Mouse (Mus musculus) myocyte (in vitro differentiated cells): Measurements from ENCODE around the gene Six2.

ENCODE experiments used
- E2F4 ChIP-seq: IDR thresholded peaks from one replicate; pipeline ENCODE4 v1.6.1; 2011; ENCODE audit warnings: mild to moderate bottlenecking, control low read depth, moderate library complexity; ENCODE audit not compliant: insufficient read depth
- MAX ChIP-seq: IDR thresholded peaks from one replicate; pipeline ENCODE4 v1.6.1; 2011; ENCODE audit warnings: low read depth, mild to moderate bottlenecking, control low read depth
- POLR2A ChIP-seq: IDR thresholded peaks from one replicate; pipeline ENCODE4 v1.6.1; 2011; ENCODE audit warnings: low read depth, mild to moderate bottlenecking, control low read depth, moderate library complexity; ENCODE audit not compliant: insufficient read length
- POLR2AphosphoS2 ChIP-seq: IDR thresholded peaks from one replicate; pipeline ENCODE4 v1.6.1; 2011; ENCODE audit warnings: low read depth, control low read depth; ENCODE audit not compliant: insufficient read length
- TCF12 ChIP-seq: IDR thresholded peaks from one replicate; pipeline ENCODE4 v1.6.1; 2011; ENCODE audit warnings: mild to moderate bottlenecking, control low read depth; ENCODE audit not compliant: poor library complexity, insufficient read depth, severe bottlenecking
- TCF3 ChIP-seq: IDR thresholded peaks from one replicate; pipeline ENCODE4 v1.6.1; 2011; ENCODE audit warnings: low read depth, control low read depth; ENCODE audit not compliant: insufficient read length
- USF1 ChIP-seq: IDR thresholded peaks from one replicate; pipeline ENCODE4 v1.6.1; 2011; ENCODE audit warnings: low read depth, mild to moderate bottlenecking, control low read depth, moderate library complexity

DNA sequence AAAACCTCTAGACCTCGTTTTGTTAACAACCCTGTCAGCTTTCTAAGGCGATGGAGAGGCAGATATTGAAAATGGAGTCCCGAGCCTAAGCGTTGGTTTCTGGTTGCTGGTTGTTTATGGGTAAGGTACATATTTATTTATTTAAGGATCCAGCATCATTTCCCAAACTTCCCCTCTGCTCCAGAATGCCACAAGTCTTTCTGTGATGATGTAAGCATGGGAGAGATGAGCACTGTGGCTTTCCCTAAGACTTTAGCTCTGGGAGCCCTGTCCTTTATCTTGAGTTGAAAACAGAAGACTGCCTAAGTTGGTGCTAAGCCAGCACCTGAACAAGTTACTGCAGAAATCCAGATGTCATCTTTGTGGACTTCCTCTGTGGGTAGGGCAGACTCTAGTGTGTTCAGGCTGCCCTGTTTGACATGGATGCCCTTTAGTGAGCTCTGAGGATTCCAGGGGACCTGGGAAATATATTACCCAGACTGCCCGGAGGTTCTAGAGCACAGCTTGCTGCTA, 1.8 kb upstream of the Six2 start:
- TF ChIP-seq USF1 (no peak), POLR2A (no peak), MAX (no peak), E2F4 (no peak), POLR2AphosphoS2 (no peak), TCF12 (no peak), TCF3 (no peak)
